Comparison of ENCODE assay signal across 26 mouse cellular contexts in the genomic region with DNA sequence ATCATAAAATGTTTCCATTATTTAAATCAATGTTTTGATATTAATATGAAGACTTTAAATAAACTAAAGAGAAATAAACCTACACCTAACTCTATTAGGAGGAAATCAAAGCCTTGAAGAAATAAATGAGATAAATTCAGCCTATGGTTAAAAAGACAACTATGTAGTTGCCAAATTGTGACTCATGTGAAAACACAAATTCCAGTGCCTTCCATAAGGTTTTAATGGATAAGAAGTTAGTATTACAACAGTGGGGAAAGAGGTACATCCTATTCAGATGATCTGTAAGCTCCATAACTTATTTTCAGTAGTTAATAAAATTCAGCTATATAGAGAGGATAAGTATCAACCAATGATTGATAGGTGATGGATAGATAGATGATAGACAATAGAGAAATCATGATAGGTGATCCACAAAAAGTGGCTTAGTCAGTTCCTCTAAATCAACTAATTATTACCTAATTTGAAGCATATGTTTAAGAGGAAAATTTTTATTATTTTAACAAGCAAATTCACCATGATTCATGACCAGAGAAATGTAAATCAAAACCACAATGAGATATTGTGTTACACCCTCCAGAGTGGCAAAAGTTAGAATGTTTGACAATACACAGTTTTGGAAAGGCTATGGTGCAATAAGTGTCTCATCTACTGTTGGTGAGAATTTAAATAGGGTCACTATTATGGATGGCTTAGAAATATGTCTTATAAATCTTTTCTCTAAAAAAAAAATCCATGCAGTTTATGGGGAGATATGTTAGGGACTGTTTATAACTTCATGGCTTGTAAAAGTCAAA.
"Had no signal": no experiment of that assay in that cellular context is flagged by ENCODE, and none has a peak within 500 bp of the region (broad histone marks: within the 10 kb centered on the region; RNA-seq: fewer than 3 reads in every experiment).

No protein-coding gene starts in this region.

- H3K36me3 ChIP-seq: hindbrain, embryonic 10.5 days; hindbrain, embryonic 12.5 days; intestine, embryonic 15.5 days; limb, embryonic 13.5 days; limb, embryonic 15.5 days had no signal

- H3K4me2 ChIP-seq: heart, embryonic 12.5 days; hindbrain, embryonic 12.5 days; hindbrain, embryonic 14.5 days; intestine, embryonic 15.5 days; kidney, embryonic 15.5 days; limb, embryonic 13.5 days; limb, embryonic 15.5 days; liver, embryonic 12.5 days had no signal

- DNase-seq: gastrocnemius, adult 2 months; gastrocnemius, postnatal 10 days; gastrocnemius, postnatal 25 days; heart, adult 18-20 months; heart, postnatal 10 days; heart, postnatal 4 days; kidney, adult 2 months; kidney, adult 9 months; kidney, postnatal 14 days; kidney, postnatal 36 days; layer of hippocampus, adult 9-11 months; layer of hippocampus, postnatal 36 days; left cerebral cortex, postnatal 4 days had no signal

- H3K4me3 ChIP-seq: gastrocnemius, adult 2 months; heart, embryonic 10.5 days; heart, embryonic 12.5 days; hindbrain, embryonic 10.5 days; hindbrain, embryonic 12.5 days; intestine, embryonic 15.5 days; kidney, embryonic 15.5 days; limb, embryonic 13.5 days; limb, embryonic 15.5 days; liver, embryonic 12.5 days had no signal

- H3K27me3 ChIP-seq: heart, embryonic 12.5 days; hindbrain, embryonic 12.5 days; intestine, embryonic 15.5 days; kidney, embryonic 15.5 days; limb, embryonic 13.5 days; limb, embryonic 15.5 days; liver, embryonic 12.5 days had no signal

- ATAC-seq: hindbrain, embryonic 16.5 days; inflammation-experienced regulatory T-cells, adult 6 months; intestine, embryonic 15.5 days; intestine, postnatal 0 days; liver, embryonic 12.5 days had no signal
